Mouse (Mus musculus) neural tube, embryonic 14.5 days (tissue): ENCODE measurements at regions not wholly inside any gene's neighbourhood (a gene's known extent, or its start where the extent isn't known, plus 50 kb on each side); places are given as distances from the start of the nearest gene placed in this dataset.

Source experiments
- ATAC-seq: fragments of 200-750 bp; cut with Nextera tagmentation; 2 replicates; pipeline ENCODE4 v1.8.0; 2017; ENCODE audit warnings: low read depth, mild to moderate bottlenecking, moderate TSS enrichment, moderate library complexity
- H3K27ac ChIP-seq: fragments of 300-500 bp; sonication (generic); 2 replicates; pipeline ENCODE4 v1.5.1; 2014; ENCODE audit warnings: low read depth, mild to moderate bottlenecking, control low read depth, low read length, moderate library complexity, mixed read lengths
- H3K27me3 ChIP-seq: fragments of 300-500 bp; sonication (generic); 2 replicates; pipeline ENCODE4 v1.6.1; 2014; ENCODE audit warnings: low read length; ENCODE audit not compliant: control insufficient read depth, insufficient read depth
- H3K36me3 ChIP-seq: fragments of 300-500 bp; sonication (generic); 2 replicates; pipeline ENCODE4 v1.6.1; 2014; ENCODE audit warnings: low read length, mixed read lengths; ENCODE audit not compliant: control insufficient read depth, insufficient read depth
- H3K4me1 ChIP-seq: fragments of 300-500 bp; sonication (generic); 2 replicates; pipeline ENCODE4 v1.6.1; 2014; ENCODE audit warnings: low read length; ENCODE audit not compliant: control insufficient read depth, insufficient read depth
- H3K4me2 ChIP-seq: fragments of 300-500 bp; sonication (generic); 2 replicates; pipeline ENCODE4 v1.6.1; 2014; ENCODE audit warnings: mild to moderate bottlenecking, low read depth, low read length, control low read depth
- H3K4me3 ChIP-seq: fragments of 300-500 bp; sonication (generic); 2 replicates; pipeline ENCODE4 v1.5.1; 2014; ENCODE audit warnings: low read depth, low read length, control low read depth, mixed read lengths
- H3K9ac ChIP-seq: fragments of 300-500 bp; sonication (generic); replicated peaks from 2 replicates; pipeline ENCODE4 v1.6.1; 2014; ENCODE audit warnings: low read depth, mild to moderate bottlenecking, control low read depth, low read length, mixed read lengths
- H3K9me3 ChIP-seq: fragments of 300-500 bp; sonication (generic); 2 replicates; pipeline ENCODE4 v1.6.1; 2016; ENCODE audit warnings: low read length; ENCODE audit not compliant: control insufficient read depth
- WGBS: fragments of 180-500 bp; shearing (Covaris S2); extraction: QIAGEN DNeasy Blood & Tissue Kit; methylation state at CpG from one replicate; pipeline ENCODE4 v1.1.7; 2014; 5-methylcytosine and 5-hydroxymethylcytosine counted together

GRCm38 (mm10) chr15:94025239-94025971, 429.7 kb upstream of the Prickle1 start:
- H3K27me3 ChIP-seq: no peaks in the 10 kb centered on the region
- H3K4me1 ChIP-seq: no peaks in the 10 kb centered on the region
- H3K4me3 ChIP-seq: no peak overlapping the region
- H3K4me2 ChIP-seq: no peak overlapping the region
- H3K9me3 ChIP-seq: no peaks in the 10 kb centered on the region
- 76% methylated on average over 20 of the region's 20 CpGs for WGBS
- no peak overlapping the region for H3K9ac ChIP-seq
- no peak for ATAC-seq
- no peaks in the 10 kb centered on the region for H3K36me3 ChIP-seq
- H3K27ac ChIP-seq: no peak overlapping the region

- no peak for ATAC-seq
- 86% methylated on average over 3 of the region's 3 CpGs for WGBS
Observed at GRCm38 (mm10) chr15:94024806-94025205, 429.1 kb upstream of the Prickle1 start.

DNA sequence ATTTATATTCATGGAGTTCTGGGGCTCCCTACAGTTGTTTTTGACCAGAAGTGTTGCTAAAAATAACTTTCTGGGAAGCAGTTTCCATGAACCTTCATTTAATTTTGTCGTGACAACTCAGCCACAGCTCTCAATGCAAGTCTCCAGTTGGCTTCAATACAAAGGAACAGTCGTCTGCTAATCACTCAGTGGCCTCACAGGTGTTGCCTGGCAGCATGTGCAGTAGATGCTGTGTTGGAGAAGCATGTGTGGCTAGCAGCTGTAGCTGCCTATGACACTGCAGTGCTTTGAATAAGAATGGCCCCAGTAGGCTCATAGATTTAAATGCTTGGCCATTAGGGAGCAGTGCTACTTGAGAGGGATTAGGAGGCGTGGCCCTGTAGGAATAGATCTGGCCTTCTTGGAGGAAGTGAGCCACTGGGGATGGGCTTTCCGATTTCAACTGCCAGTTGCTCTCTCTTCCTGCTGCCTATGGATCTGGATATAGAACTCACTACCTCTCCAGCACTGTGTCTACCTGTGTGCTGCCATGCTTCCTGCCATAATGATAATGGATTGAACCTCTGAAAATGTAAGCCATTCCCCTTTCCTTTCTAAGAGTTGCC, 428.5 kb upstream of the Prickle1 start:
- no peak overlapping the region for H3K9ac ChIP-seq
- no peaks in the 10 kb centered on the region for H3K9me3 ChIP-seq
- H3K4me2 ChIP-seq: no peak overlapping the region
- H3K4me1 ChIP-seq: no peaks in the 10 kb centered on the region
- ATAC-seq: no peak; the same call in 1 of the 2 replicates
- no peak overlapping the region for H3K27ac ChIP-seq
- H3K36me3 ChIP-seq: no peaks in the 10 kb centered on the region
- WGBS: 46% methylated on average over 4 of the region's 4 CpGs
- H3K27me3 ChIP-seq: no peaks in the 10 kb centered on the region
- no peak overlapping the region for H3K4me3 ChIP-seq

More at GRCm38 (mm10) chr15:94024806-94025205, 429.1 kb upstream of the Prickle1 start:
- no peak overlapping the region for H3K4me2 ChIP-seq
- no peaks in the 10 kb centered on the region for H3K4me1 ChIP-seq
- H3K9me3 ChIP-seq: no peaks in the 10 kb centered on the region
- H3K4me3 ChIP-seq: no peak overlapping the region
- H3K9ac ChIP-seq: no peak overlapping the region
- no peaks in the 10 kb centered on the region for H3K27me3 ChIP-seq
- no peaks in the 10 kb centered on the region for H3K36me3 ChIP-seq
- no peak overlapping the region for H3K27ac ChIP-seq

GRCm38 (mm10) chr15:94023501-94023900, 427.8 kb upstream of the Prickle1 start:
- H3K4me2 ChIP-seq: no peak overlapping the region
- no peak for ATAC-seq
- no peaks in the 10 kb centered on the region for H3K36me3 ChIP-seq
- H3K9ac ChIP-seq: no peak overlapping the region
- no peaks in the 10 kb centered on the region for H3K9me3 ChIP-seq
- H3K27ac ChIP-seq: no peak overlapping the region
- H3K4me1 ChIP-seq: no peaks in the 10 kb centered on the region
- no peaks in the 10 kb centered on the region for H3K27me3 ChIP-seq
- no peak overlapping the region for H3K4me3 ChIP-seq
- 91% methylated on average over 4 of the region's 4 CpGs for WGBS

DNA sequence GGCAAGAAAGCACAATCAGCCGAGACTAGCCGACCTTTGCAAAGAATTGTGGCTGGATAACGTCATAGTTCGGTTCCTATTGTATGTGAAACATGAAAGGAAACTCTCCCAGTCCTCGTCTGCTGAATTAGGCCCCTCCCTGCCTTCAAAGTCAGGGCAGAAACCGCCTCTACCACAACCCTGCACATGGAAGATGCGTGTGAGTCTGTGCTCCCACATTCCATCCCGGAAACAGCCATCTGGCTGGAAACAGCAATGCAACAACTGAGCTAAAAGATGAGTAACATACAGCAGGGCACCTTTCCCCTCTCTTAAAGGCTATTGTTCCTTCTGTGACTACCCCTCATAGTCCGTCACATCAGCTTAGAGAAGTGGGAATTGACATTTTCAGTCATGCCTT, 422.1 kb upstream of the Prickle1 start:
- Histone ChIP-seq H3K9me3 (no peaks in the 10 kb centered on the region), H3K9ac (no peak overlapping the region), H3K4me3 (no peak overlapping the region), H3K36me3 (no peaks in the 10 kb centered on the region), H3K27me3 (no peaks in the 10 kb centered on the region), H3K4me1 (no peaks in the 10 kb centered on the region), H3K4me2 (no peak overlapping the region), H3K27ac (no peak overlapping the region)
- ATAC-seq: no peak
- 75% methylated on average over 9 of the region's 9 CpGs for WGBS

DNA sequence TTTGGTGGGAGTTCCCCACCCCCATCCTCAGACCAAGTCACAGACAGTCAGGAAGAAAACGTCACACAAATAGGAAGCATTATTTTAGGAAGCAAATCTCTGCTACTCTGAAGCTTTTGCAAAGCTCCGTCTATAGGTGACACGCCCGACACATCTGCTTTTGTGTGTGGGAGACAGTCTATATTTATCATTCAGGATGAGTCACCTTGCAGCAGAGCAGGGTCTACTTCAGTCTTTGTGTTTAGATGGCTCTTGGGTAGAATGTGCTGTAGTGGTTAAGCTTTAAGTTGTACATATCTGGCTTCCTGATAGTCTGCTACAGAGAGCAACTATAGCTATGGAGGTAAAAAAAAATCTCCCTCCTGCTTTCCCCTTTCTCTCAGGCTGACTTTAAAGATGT, 415.8 kb upstream of the Prickle1 start:
- 74% methylated on average over 4 of the region's 4 CpGs for WGBS
- Histone ChIP-seq H3K4me3 (no peak overlapping the region), H3K27ac (no peak overlapping the region), H3K4me2 (no peak overlapping the region), H3K27me3 (no peaks in the 10 kb centered on the region), H3K36me3 (no peaks in the 10 kb centered on the region), H3K9ac (no peak overlapping the region), H3K9me3 (no peaks in the 10 kb centered on the region), H3K4me1 (no peaks in the 10 kb centered on the region)
- no peak for ATAC-seq

DNA sequence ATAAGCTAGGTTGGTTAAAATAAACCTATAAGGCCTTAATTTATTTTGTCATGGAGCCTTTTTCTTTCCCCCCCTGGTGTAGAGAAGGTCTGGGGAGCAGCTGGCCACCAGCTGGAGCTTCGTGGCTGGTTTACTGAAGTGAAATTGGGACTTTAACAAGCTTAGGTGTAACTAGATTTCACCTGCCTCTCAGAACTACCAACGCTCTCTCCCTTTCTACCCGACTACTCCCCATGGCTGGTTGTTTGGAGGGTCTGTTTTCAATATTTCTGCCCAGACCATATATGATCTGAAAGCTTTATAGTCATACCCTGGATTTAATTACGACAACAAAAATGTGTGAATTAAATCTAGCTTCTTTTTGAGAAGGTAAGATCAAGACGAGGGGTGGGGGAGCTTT, 410.4 kb upstream of the Prickle1 start:
- no peak overlapping the region for H3K4me3 ChIP-seq
- WGBS: 74% methylated on average over 5 of the region's 5 CpGs
- no peaks in the 10 kb centered on the region for H3K9me3 ChIP-seq
- no peaks in the 10 kb centered on the region for H3K36me3 ChIP-seq
- no peaks in the 10 kb centered on the region for H3K27me3 ChIP-seq
- H3K27ac ChIP-seq: no peak overlapping the region
- H3K9ac ChIP-seq: no peak overlapping the region
- H3K4me2 ChIP-seq: no peak overlapping the region
- H3K4me1 ChIP-seq: peaks cover 4% of the 10 kb centered on the region; the same call in 1 of the 2 replicates
- no peak for ATAC-seq

DNA sequence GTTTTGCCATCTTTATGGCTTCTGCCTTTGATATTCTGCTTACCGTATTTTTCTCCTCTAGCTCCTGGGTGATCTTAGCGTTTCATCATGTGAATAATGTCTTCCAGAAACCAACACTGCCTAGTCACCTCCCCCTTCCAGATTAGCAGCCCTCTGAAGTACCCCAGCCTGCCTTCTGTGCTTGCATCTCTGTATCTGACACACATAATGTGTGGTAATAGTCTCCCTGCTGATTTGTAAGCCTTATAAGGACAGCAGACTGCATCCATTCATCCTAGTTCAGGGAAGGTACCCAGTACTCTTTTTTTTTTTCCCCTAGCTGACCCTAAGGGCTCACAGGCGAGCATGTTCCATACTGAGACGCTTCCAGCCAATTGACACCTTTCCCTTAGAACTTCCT, 409.2 kb upstream of the Prickle1 start:
- 42% methylated on average over 4 of the region's 4 CpGs for WGBS
- ATAC-seq: no peak
- no peak overlapping the region for H3K27ac ChIP-seq
- no peaks in the 10 kb centered on the region for H3K9me3 ChIP-seq
- H3K36me3 ChIP-seq: no peaks in the 10 kb centered on the region
- H3K27me3 ChIP-seq: no peaks in the 10 kb centered on the region
- no peak overlapping the region for H3K9ac ChIP-seq
- no peak overlapping the region for H3K4me3 ChIP-seq
- H3K4me1 ChIP-seq: peaks cover 4% of the 10 kb centered on the region; the same call in 1 of the 2 replicates
- no peak overlapping the region for H3K4me2 ChIP-seq

DNA sequence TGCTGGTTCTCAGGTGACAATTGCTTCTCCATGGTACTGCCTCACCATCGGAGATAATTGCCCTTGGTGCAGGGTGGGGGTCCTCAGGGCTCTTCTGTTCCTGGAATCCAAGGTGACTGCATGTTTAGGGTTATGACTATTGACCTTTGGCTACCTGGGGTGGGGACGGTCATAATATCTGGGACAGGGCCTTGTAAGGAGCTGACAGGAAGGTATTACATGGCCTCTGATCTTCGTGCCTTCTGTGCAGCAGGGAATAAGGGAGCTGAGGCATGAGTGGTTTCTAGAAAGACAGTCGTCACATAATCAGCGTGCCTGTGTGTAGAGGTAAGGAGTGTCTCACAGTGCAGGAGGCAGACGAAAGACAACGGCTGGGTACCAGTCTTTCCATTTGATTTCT, 407.5 kb upstream of the Prickle1 start:
- no peaks in the 10 kb centered on the region for H3K27me3 ChIP-seq
- H3K27ac ChIP-seq: no peak overlapping the region
- H3K9ac ChIP-seq: no peak overlapping the region
- no peak for ATAC-seq
- WGBS: 58% methylated on average over 7 of the region's 7 CpGs
- H3K36me3 ChIP-seq: no peaks in the 10 kb centered on the region
- H3K9me3 ChIP-seq: no peaks in the 10 kb centered on the region
- no peak overlapping the region for H3K4me3 ChIP-seq
- no peak overlapping the region for H3K4me2 ChIP-seq
- peaks cover 4% of the 10 kb centered on the region; the same call in 1 of the 2 replicates for H3K4me1 ChIP-seq
